In the genomic region with DNA sequence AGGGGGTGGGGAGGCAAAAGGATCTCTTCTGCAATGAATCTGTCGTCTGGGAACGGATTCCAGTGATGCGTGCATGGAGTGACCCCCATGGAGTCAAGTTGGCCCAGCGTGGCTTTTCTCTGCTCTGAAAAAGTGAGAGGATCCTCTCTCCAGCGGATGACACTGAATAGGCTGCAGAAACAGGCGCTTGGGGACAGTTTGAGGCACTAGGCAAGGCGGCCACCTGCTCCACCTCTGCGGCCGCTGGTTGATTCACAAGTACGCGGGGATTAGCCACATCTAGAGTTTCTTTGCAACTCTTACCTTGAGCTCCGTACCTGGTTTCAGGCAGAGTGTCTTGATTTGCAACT, we compare ENCODE assay signal across 8 mouse cellular contexts.
DNase-seq lines count a peak whose midpoint lies in the region; ATAC-seq lines count a peak whose summit lies in the region.

No protein-coding gene starts in this region.

- H3K4me2 ChIP-seq in liver, embryonic 12.5 days: peak overlapping the region; percentile 57
- peak overlapping the region; percentile 65 for H3K4me2 ChIP-seq in stomach, embryonic 16.5 days (ENCODE audit: low read depth, low read length)

- H3K36me3 ChIP-seq in liver, embryonic 12.5 days: no peaks in the 10 kb centered on the region
- no peaks in the 10 kb centered on the region for H3K36me3 ChIP-seq in stomach, embryonic 16.5 days (ENCODE audit: control insufficient read depth, insufficient read depth, low read length)

- intact Hi-C loops in gastrocnemius, postnatal 14 days (cut with DNase I; ENCODE audit: low total_unique reads): no loop called here

- no peak overlapping the region for H3K27ac ChIP-seq in liver, embryonic 12.5 days
- no peak overlapping the region for H3K27ac ChIP-seq in stomach, embryonic 16.5 days (ENCODE audit: low read length)

- peak; percentile 35; the same call in 1 of the 2 replicates for ATAC-seq in liver, embryonic 12.5 days
- 0 out of 2 replicates have a peak, but pooled peaks have one; percentile 3 for ATAC-seq in stomach, embryonic 16.5 days (ENCODE audit: insufficient read depth, low FRiP score)

- H3K9me3 ChIP-seq in liver, embryonic 12.5 days (replicated peaks): no peaks in the 10 kb centered on the region
- H3K9me3 ChIP-seq in stomach, embryonic 16.5 days (replicated peaks; ENCODE audit: control insufficient read depth, low read length): no peaks in the 10 kb centered on the region

- H3K9ac ChIP-seq in liver, embryonic 12.5 days: no peak overlapping the region
- H3K9ac ChIP-seq in stomach, embryonic 16.5 days (ENCODE audit: low read length): peak overlapping the region; percentile 62

- no peaks in the 10 kb centered on the region for H3K4me1 ChIP-seq in liver, embryonic 12.5 days
- no peaks in the 10 kb centered on the region for H3K4me1 ChIP-seq in stomach, embryonic 16.5 days (ENCODE audit: control insufficient read depth, insufficient read depth, low read length)

- H3K4me3 ChIP-seq in liver, embryonic 12.5 days: peak overlapping the region; percentile 39
- H3K4me3 ChIP-seq in stomach, embryonic 16.5 days (replicated peaks; ENCODE audit: low read length): peak overlapping the region; percentile 49

- peaks cover 29% of the 10 kb centered on the region for H3K27me3 ChIP-seq in liver, embryonic 12.5 days (replicated peaks)
- 0 out of 2 replicates have a peak, but pooled peaks cover 2% of the 10 kb centered on the region for H3K27me3 ChIP-seq in stomach, embryonic 16.5 days (ENCODE audit: control insufficient read depth, insufficient read depth, low read length)

- peak; percentile 5 for DNase-seq in gastrocnemius, postnatal 10 days
- DNase-seq in gastrocnemius, postnatal 14 days: no peak
- peak; percentile 6 for DNase-seq in thymus, postnatal 14 days
- DNase-seq in thymus, postnatal 10 days (ENCODE audit: low spot score in 2 of 2): no peak
- DNase-seq in layer of hippocampus, adult 9-11 months: no peak
- no peak for DNase-seq in adrenal gland, postnatal 14 days

- 11% methylated on average over 12 of the region's 12 CpGs for WGBS in liver, embryonic 12.5 days (ENCODE audit: insufficient replicate concordance)
- WGBS in stomach, embryonic 16.5 days: 5% methylated on average over 12 of the region's 12 CpGs

Comparison
In these comparisons a context has a peak if more than half of its experiments do, and no peak if none do; other contexts are left out.
1. DNase-seq: peak in gastrocnemius, postnatal 10 days (single experiment) and thymus, postnatal 14 days (single experiment); none in gastrocnemius, postnatal 14 days (single experiment), thymus, postnatal 10 days (0 of 2), layer of hippocampus, adult 9-11 months (single experiment) and adrenal gland, postnatal 14 days (single experiment).